Mouse (Mus musculus) cerebellum, postnatal 25 days (tissue): ENCODE measurements around the gene Ccnb1ip1.
"Not testable (repeated sequence)": the region's sequence is repeated elsewhere in the genome, so short reads cannot be mapped to it uniquely, and the experiment has no call there.

Experiments used
- DNase-seq, 2 experiments: peaks; one replicate each; pipeline ENCODE4 v3.0.0; 2021; ENCODE audit warnings: mixed read lengths in 2 of 2

Gene Ccnb1ip1

GRCm38 (mm10) chr14:50807487-50808072, at the start of gene Ccnb1ip1, which contains the start of gene Parp2:
Gene Ccnb1ip1, minus strand, starts transcription at chr14:50807732.
Gene Parp2, plus strand, starts transcription at chr14:50807841.
- peak; percentile 97 to 100 for DNase-seq

DNA sequence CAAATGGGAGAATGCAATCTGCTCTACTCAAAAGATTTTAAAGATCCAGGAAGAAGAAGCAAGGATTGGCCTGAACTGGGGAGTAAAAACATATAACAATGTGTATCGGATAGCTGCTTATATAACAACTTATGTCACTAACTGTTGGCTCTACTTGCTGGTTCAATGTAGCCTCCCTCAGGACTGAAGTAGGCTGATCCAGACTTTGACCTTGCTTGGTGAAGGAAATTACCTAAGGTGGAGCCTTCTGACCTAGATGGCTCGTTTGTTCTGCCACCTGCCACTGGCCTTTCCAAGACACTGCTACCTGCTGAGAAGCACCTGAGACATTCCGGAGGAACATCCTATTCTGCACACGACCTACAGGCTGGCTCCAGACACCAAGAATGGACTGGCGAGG, 48.3 kb upstream of the Ccnb1ip1 start:
- DNase-seq, result no peak

GRCm38 (mm10) chr14:50837236-50837635, 29.7 kb upstream of the Ccnb1ip1 start:
- DNase-seq, result peak; percentile 13 to 40

GRCm38 (mm10) chr14:50834435-50834834, 26.9 kb upstream of the Ccnb1ip1 start:
- DNase-seq, result no peak

GRCm38 (mm10) chr14:50833964-50834363, 26.4 kb upstream of the Ccnb1ip1 start:
- peak; percentile 70 to 82 for DNase-seq

DNA sequence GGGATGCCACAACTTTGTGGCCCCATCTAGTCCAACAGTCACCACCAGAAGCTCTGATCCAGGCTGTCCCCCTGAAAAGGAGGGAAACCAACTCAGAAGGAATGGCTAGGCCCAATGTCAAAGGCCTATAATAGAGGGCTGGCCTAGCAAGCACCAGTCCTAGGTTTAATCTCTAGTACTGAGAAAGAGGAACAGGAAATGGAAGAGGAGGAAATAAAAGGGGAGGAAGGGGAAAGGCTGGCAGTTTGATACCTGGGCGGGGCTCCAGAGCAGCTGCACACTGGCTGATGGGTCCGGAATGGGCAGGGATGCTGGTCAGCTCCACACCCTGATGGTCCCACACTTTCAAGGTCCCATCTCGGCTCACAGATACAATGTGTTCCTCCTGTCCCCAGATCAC, 22.3 kb upstream of the Ccnb1ip1 start:
- no peak for DNase-seq

DNA sequence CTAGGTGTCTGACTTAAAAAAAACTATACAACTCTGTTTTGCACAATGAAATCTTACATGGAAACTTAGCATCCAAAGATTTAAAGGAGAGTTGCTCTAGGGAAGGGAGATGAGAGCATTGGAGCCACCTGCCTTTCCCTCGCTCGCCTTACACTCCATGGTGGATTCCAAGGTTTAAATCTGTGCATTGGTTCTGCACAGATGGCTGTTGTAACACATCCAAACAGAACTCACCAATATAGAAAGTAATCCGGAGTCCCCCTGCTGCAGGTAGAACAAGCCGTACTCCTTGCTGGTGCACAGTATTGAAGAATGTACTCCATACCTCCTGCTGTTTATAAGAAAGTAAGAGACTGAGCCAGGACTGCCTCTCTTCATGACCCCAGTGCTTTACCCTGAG, 19.0 kb upstream of the Ccnb1ip1 start:
- no peak for DNase-seq

- no peak for DNase-seq
These were observed 16.7 kb upstream of the Ccnb1ip1 start for GRCm38 (mm10) chr14:50824219-50824618.

- no peak for DNase-seq
These were observed 15.7 kb upstream of the Ccnb1ip1 start for GRCm38 (mm10) chr14:50823240-50823639.

- DNase-seq, result no peak
These were observed 5.5 kb upstream of the Ccnb1ip1 start for GRCm38 (mm10) chr14:50813060-50813459.

DNA sequence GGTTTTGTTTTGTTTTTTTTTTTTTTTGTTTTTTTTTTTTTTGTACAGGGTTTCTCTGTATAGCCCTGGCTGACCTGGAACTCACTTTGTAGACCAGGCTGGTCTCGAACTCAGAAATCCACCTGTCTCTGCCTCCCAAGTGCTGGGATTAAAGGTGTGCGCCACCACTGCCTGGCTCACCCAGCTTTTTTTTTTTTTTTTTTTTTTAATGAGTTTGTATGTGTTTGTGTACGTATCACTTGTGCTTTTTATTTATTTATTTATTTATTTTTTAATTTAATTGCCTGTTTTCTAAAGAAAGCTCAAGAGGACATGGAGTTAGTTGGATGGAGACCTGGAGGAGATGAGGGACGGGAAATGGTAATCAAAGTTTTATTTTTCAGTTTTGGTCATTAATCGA, 1.1 kb downstream of the Ccnb1ip1 start:
- not testable (repeated sequence) for DNase-seq

DNA sequence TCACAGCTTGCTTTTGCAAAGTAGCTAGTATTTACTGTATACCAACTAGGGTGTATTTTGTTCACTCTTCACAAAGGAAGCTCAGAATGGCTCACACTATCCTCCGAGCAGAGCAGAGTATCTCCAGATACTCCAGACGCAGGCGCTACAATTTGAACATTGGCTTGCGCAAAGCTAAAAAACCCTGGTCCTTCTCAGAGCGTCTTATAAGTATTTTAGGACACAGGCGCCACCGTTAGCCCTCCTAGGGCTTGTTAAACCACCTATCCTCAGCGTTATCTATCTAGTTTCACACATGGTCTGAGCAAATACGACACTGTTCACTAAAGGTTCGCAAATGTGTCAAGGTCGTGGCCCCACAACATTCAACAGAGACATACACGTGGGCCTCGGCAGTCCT, 2.8 kb downstream of the Ccnb1ip1 start:
- no peak for DNase-seq

DNA sequence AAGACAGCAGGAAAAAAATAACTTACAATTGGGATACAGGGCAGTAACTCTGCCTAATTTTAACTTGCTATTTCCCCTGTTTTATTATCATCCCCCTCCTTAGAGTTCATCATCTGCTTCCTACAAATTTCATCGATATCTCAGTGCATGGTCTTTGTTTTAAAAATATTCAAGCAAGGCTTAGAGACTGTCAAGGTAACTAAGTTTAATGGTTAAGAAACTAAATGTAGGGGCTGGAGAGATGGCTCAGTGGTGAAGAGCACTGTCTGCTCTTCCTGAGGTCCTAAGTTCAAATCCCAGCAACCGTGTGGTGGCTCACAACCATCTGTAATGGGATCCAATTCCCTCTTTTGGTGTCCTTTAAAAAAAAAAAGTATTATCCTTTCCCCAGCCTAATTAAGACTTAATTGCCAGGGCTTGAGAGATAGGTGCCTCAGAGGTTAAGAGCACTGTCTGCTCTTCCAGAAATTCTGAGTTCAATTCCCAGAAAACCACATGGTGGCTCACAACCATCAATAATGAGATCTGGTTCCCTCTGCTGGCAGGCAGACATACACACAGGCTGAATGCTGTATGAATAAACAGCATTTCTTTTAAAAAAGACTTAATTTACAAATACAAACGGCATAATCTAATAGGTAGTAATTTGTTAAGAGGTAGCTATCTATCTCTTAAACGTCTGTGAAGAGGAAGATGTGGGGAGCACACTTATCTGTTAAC, 4.5 kb downstream of the Ccnb1ip1 start:
- peak in 1 of 2 experiments; percentile 31 for DNase-seq

- DNase-seq, result no peak
These were observed 5.1 kb downstream of the Ccnb1ip1 start for GRCm38 (mm10) chr14:50802441-50802840.

GRCm38 (mm10) chr14:50799502-50800259, 7.9 kb downstream of the Ccnb1ip1 start:
- DNase-seq, result peak; percentile 44 to 55

DNA sequence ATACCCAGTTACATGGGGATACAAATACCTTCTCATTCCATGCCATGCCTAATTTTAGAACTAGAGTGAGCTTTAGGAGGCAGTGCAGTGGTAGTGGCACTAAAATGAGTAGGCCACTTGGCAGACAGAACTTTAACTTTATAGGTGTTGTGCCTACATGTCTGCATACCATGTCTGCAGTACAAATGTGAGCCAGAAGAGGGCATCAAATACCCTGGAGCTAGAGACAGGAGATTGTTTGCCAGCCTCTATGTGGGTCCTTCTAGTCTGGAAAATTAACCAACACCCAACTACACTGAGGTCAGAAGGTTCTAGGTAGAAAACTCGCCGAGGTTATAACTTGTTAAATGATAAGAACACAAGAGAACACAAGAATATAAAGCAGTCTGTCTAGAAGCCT, 9.0 kb downstream of the Ccnb1ip1 start:
- DNase-seq, result no peak

DNA sequence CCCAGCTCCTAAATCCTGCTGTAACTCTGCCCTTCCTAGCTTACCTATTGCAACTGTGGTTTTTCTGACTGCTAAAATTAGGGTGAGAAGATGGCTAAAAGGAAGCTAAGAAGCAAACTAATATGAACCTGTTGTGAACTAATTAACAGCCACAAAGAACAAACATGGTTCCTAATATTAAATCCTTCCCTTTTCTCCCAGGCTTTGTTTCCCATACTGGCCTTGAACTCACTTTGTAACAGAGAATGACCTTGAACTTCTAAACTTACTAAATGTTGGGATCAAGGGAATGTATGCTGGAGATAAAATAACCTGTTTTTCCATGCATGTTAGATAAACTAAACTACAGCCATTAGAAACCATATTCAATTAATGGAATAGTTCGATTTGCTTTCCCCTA, 11.1 kb downstream of the Ccnb1ip1 start:
- no peak for DNase-seq

GRCm38 (mm10) chr14:50795965-50796364, 11.6 kb downstream of the Ccnb1ip1 start:
- no peak for DNase-seq

DNA sequence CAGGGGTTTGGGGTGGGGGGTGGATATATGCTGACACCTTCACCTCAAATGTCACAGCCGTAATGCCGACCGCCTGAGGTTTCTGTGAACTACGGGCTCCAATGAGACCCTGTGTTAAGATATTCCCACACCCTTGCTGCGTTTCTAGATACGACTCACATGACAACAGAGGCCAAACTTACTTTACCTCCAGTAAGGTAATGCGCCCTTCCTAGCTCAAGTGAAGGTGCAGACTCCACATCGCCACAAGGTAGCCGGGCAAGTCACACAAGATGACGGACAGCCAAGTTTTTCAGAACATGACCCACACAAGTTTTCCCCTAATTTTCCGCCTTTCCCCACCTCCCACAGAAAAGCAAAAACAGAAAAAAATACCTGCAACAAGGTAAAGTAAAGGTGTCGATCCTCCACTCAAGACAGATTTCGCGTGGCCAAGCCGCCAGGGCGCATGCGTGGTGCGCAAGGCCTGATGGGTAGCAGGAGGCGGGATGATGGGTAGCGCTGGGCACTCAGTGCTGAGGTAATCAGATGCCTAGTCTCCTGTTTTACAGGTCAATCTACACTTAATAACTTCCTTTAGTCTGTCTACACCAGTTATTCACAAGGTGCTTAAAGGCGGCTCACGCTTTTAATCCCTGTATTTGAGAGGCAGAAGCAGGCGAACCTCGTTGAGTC, 12.1 kb downstream of the Ccnb1ip1 start:
- no peak for DNase-seq

DNA sequence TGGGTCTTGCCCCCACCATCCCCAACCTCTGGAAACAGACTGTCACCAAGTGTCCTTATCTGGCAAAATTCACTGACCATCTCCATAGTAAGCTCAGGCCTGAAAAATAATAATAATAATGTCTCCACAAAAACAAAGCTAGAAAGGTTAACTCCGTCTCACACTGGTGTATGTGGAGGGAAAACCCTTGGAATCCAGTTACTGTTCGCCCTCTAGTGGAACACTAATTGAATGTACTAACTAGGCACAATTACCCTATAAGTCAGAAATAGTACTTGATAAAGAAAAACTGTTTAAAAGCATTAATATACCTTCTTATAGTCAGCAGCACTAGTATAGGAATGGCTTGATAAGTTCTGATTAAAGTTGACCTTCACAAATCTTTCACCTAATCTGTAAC, 19.4 kb downstream of the Ccnb1ip1 start:
- no peak for DNase-seq

- DNase-seq, result peak; percentile 91 to 94
These were observed 22.3 kb downstream of the Ccnb1ip1 start, which contains the start of gene Ttc5 for GRCm38 (mm10) chr14:50785251-50785637. Gene Ttc5, minus strand, starts transcription at chr14:50785519.

GRCm38 (mm10) chr14:50784391-50785250, 22.9 kb downstream of the Ccnb1ip1 start:
- DNase-seq, result peak in 1 of 2 experiments; percentile 32
